Mouse (Mus musculus) B cell, adult (primary cell): ENCODE data around the gene Rasa1. TPM values are rescaled to one million over a fixed set of nuclear protein-coding genes. Genes with fewer than 3 reads are reported as not detected.

Experiments used
- total RNA-seq: library from RNA; stranded (reverse); gene quantifications from 4 replicates; pipeline ENCODE4 v1.2.4, GENCODE M21; 2023; ENCODE audit not compliant: inconsistent age

Rasa1 gene
- 66.7 to 84.5 TPM (median 73.3 TPM) in 4 replicates for total RNA-seq

GRCm38 (mm10) chr13:85288843-85289713 lies at the start of gene Rasa1:
TSS of gene Rasa1 (minus strand) at chr13:85289130.

GRCm38 (mm10) chr13:85188903-85189643 lies 99.9 kb downstream of the Rasa1 start, which contains the start of gene Ccnh:
TSS of gene Ccnh (plus strand) at chr13:85189408.

Other genes starting within 250 kb of the Rasa1 start
- 19.8 to 24.1 TPM (median 21.2 TPM) in 4 replicates for gene Ccnh, start 99.7 kb downstream of the Rasa1 start, total RNA-seq